Mouse (Mus musculus) brain, adult 10 weeks (tissue): Measurements from ENCODE around the gene Caly. TPM values are rescaled to one million over a fixed set of nuclear protein-coding genes. Genes with fewer than 3 reads are reported as not detected.

ENCODE experiments used
- polyA plus RNA-seq: library from polyadenylated mRNA; stranded (reverse); fragments of 350-450 nt; fragmentation: Illumina TruSeq; extraction: RNeasy Lipid Tissue Mini Kit (QIAGEN cat#74804); gene quantifications from one replicate; pipeline ENCODE4 v1.2.3, GENCODE M21; 2015; ENCODE audit warnings: low read depth, low replicate concordance

The Caly gene
- 302 TPM for polyA plus RNA-seq

DNA sequence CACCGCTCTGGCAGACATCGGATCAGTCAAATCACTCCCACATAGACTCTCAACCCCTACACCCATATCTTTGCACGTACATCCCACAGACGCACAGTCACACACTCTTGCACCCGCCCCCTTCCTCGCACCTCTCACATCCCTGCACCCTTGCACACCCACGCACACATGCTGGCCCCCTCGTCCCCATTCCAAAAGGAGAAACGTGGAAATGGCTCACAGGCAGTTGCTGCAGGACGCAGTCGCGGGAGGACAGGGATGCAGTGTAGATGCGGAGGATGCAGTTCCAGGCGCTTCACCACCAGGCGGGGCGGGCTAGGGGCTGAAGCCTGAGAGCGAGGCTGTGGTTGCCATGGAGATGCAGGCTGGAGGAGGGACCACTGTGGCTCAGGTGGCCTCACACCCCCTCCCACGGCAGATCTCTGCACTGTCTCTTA is at the start of gene Caly:
Caly (minus strand) TSS at position 307 of the 437 bp plus-strand sequence.

DNA sequence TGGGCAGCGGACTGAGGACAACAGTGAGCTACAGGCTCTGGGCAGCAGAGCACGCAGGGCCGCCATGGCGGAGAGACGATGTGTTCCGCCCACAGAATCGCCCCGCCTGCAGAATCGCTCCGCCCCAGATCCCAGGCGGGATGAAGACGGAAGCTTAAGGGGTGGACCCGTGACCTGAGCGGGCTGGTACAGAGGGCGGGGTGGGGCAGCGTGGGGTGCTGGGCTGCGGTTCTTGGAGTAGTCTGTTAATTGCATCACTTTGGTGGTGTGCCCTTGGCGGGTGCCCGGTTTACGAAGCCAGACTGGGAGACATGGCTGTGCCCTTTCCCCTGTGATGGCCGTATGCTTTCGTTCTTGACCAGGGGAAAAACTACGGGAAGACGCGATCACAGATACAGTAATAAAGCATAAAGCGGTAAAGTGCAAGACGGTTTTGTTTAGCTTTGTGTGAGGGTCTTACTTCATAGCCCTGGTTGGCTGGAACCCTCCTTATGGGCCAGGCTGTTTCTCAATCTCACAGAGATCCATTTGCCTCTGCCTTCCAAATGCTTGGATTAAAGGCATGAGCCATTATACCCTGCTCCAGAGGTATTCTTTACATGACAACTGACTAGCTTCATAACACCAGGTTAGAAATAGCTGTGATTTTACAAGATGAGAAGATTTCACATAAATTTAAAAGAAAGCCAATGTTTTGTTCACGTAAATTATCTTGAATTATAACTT is 34.1 kb upstream of the Caly start, which contains the start of gene Echs1:
Echs1 (minus strand) TSS at position 148 of the 726 bp plus-strand sequence.

DNA sequence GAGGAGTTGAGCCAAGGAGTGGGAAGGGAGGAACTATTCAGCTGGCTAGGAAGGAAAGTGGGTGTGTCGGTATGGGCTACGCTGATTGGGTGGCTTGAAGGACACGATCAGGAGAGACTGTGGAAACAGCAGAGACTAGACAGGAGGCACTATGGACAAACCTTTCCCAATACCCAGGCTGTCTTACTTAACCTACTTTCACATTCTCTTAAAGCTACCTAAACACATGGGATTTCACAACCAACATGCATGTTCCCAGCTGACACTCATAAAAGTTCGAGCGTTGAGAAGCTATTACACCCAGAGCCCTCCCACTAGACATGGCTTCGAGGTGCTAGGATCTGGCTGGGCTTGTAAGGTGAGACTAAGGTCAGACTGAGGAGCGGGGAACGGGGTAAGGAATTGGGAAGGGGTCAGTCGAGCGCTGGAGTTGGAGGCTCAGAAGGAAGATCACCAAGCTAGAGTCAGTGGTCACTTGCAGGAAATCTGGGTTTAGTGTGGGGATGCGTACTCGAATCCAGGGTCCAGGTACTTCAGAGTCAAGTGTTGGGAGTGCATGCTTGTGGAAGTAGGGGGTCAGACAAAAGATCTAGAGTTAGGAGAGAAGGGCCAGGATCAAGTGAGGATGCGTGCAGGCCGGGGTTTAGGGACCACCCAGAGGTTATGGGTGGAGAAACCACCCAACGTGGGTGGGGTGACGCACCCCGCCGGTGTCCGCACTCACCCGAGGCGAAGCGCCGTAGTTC is 33.4 kb upstream of the Caly start, which contains the start of gene Paox:
Paox (plus strand) TSS at position 217 of the 746 bp plus-strand sequence.

DNA sequence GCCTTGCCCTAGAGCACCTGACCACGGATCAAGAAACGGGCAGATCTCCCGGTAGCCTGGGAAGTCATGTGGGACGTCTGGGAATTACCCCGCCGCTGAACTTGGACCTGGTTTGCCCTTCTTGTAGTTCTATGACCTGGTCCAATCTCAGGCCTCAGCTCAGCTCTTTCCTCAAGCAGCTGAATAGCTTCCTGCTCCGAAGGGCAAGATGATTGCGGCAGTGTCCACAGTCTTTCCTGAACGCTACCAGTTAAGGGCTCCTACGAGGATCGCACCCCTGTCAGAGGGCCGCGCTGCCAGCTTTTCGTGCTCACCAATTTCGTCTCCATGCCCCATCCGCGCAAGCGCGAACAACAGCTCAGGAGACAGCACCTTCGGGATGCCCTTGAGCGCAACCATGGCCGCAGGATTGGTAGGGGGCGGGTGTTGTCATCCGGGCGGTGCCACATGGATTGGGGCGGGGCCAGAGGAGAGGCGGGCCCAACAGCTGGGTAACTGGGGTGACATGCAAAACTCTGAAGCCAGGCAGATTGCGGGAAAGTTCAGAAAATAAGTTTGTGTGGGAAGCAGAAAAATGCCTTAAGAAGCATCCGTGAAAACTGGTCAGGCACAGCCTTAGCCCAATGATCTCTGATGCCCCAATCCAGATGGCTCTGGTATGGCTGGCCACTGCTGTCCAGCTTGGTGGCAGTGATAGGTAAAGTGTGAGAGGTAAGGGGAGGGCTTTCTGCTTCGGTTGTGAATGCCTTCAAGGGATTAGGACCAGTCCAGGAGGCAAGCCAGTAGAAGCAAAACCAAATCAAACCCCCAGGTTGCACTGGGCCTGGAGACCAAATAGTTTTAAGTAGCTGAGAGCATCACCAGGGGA is 19.9 kb upstream of the Caly start, which contains the start of gene Fuom:
Fuom (minus strand) TSS at position 449 of the 868 bp plus-strand sequence.

DNA sequence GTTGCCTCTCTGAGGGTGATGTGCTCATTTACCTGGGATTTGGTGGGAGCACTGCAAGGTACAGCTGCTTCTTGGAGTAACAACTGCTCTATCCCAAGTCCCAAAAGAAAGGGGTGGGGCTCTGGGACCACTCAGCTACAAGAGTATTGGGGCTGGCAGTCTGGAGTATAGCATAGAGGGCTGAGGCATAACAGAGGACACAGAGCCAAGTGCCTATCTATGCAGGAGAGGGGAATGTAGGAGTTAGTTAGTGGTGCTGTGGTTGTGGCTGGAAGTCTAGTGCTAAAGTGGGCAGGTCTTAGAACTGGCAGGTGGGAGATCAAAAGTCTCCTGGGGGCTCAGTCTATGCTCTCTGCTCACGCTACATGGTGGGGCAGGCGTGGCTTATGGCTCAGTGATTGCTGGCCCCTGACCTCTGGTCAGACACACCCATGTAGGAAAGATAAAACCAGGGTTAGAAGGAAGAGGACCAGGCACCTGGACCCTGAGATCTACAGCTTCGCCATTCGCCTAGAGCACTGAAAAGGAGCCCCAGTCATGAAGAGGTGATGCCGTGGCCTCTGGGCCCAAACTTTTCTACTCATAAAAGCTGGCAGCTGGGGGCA is 10.7 kb upstream of the Caly start, which contains the start of gene Prap1:
Prap1 (plus strand) TSS at position 472 of the 605 bp plus-strand sequence.

DNA sequence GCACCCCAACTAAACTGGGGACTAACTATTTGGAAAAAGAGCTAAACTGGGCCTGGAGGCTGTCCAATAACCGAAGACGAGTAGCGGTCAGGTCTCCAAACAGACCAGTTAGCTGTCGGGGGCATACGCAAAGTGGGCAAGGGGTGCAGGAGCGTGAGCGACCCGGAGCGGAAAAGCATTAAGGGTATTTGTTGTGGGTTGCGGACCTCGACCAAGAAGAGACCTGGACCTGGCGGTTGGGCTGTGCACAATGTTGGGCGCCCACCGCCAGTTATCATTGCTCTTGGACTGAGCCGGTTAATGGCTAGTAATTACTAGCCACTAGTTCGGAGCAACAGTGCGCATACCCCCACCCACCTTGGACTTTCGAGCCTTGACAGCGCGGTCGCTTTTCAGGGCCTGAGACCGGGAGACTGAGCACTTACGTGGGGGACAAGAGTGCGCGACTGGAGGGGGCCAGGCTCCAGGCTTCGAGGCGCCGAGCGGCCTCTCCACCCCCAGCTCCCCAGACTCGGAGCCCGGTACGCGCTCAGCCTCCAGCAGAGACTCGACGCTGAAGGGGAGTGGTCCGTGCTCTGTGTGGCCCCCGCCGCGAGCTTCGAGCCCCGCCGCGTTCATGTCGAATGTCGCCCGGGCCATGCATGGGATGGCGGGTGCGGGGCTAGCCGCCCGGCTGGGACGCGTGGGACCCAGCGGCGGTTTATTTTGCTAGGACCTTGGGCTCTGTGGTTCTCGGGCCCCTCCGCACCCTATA is 33.8 kb downstream of the Caly start, which contains the start of gene Msx3:
Msx3 (minus strand) TSS at position 729 of the 754 bp plus-strand sequence.

DNA sequence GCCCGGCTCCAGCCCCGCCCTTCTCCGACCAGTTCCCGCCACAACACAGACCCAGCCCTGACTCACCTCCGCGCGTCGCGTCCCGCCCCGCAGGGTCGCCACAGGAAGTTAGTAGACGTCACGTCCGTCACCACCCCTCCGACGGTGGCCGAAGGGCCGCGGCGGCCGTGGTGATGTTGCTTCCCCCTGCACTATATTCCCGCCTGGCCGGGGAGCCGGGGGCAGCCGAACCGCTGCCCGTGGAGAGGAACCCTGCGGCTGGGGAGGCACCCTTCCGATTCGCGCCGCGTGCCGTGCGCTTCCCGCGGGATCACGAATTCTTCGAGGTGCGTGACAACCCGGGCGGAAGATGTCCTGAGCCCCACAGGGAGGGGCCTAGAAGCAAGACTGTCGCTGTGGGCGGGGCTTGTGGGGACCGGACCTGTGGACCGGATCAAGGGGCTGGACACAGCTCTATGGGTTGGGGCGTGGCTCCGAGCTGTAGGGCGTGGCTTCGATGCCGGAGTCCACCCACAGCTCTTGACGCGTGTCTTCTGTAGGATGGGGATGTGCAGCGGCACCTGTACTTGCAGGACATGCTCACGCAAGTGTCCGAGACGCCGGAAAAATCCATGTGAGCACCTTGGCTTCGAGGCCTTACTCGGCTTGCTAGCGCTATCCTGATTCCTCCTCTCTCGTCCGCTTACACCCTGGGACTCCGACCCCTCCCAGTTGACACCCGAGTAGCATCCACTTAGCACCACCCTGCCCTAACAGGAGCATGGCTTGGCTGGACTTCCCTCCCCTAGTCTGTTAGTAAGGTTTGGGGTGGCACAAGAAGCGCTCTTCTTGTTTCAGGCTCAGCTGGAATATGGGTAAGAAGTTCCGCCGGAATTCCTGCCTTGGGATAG is 45.8 kb downstream of the Caly start, which contains the start of the genes Zfp511 and Tubgcp2:
Zfp511 (plus strand) TSS at position 111 of the 890 bp plus-strand sequence.
Tubgcp2 (minus strand) TSS at position 389 of the 890 bp plus-strand sequence.

Other genes starting within 250 kb of the Caly start
- 32.8 TPM for gene Adgra1, start 248.4 kb downstream of the Caly start, polyA plus RNA-seq
- 51.5 TPM for gene Kndc1, start 187.9 kb downstream of the Caly start, polyA plus RNA-seq
- gene Utf1, start 138.8 kb downstream of the Caly start, polyA plus RNA-seq = not detected
- gene 6430531B16Rik, start 103.8 kb downstream of the Caly start, polyA plus RNA-seq = 0.48 TPM
- 3.3 TPM for gene Adam8, start 90.0 kb downstream of the Caly start, polyA plus RNA-seq
- gene Zfp511, start 46.2 kb downstream of the Caly start, polyA plus RNA-seq = 33.5 TPM
- 29.0 TPM for gene Tubgcp2, start 45.9 kb downstream of the Caly start, polyA plus RNA-seq
- not detected for gene Msx3, start 33.5 kb downstream of the Caly start, polyA plus RNA-seq
- gene Prap1, start 10.8 kb upstream of the Caly start, polyA plus RNA-seq = not detected
- gene Fuom, start 19.9 kb upstream of the Caly start, polyA plus RNA-seq = 83.3 TPM
- gene Paox, start 33.3 kb upstream of the Caly start, polyA plus RNA-seq = 7.1 TPM
- 90.6 TPM for gene Echs1, start 33.9 kb upstream of the Caly start, polyA plus RNA-seq
- 28.6 TPM for gene Mtg1, start 55.0 kb upstream of the Caly start, polyA plus RNA-seq
- 96.6 TPM for gene Sprn, start 72.3 kb upstream of the Caly start, polyA plus RNA-seq
- not detected for gene Olfr522, start 82.2 kb upstream of the Caly start, polyA plus RNA-seq
- not detected for gene Olfr523, start 90.7 kb upstream of the Caly start, polyA plus RNA-seq
- gene Olfr524, start 123.4 kb upstream of the Caly start, polyA plus RNA-seq = not detected
- not detected for gene Cd163l1, start 135.7 kb upstream of the Caly start, polyA plus RNA-seq
- not detected for gene 5830411N06Rik, start 164.7 kb upstream of the Caly start, polyA plus RNA-seq
- gene Olfr525, start 238.3 kb upstream of the Caly start, polyA plus RNA-seq = not detected